Mouse (Mus musculus) neural tube, embryonic 13.5 days (tissue): ENCODE data around the gene Ddn. TPM values are rescaled to one million over a fixed set of nuclear protein-coding genes. Genes with fewer than 3 reads are reported as not detected.

Experiments used
- ATAC-seq: fragments of 200-750 bp; cut with Nextera tagmentation; 2 replicates; pipeline ENCODE4 v1.8.0; 2017; ENCODE audit warnings: low read depth, mild to moderate bottlenecking, moderate TSS enrichment, moderate library complexity
- H3K27ac ChIP-seq: fragments of 300-500 bp; sonication (generic); replicated peaks from 2 replicates; pipeline ENCODE4 v1.5.1; 2015; ENCODE audit warnings: moderate library complexity, mild to moderate bottlenecking, inconsistent platforms
- H3K27me3 ChIP-seq: fragments of 300-500 bp; sonication (generic); 2 replicates; pipeline ENCODE4 v1.6.1; 2015; ENCODE audit warnings: mild to moderate bottlenecking, inconsistent platforms
- H3K36me3 ChIP-seq: fragments of 300-500 bp; sonication (generic); 2 replicates; pipeline ENCODE4 v1.6.1; 2015; ENCODE audit warnings: mild to moderate bottlenecking, inconsistent platforms
- H3K4me1 ChIP-seq: fragments of 300-500 bp; sonication (generic); replicated peaks from 2 replicates; pipeline ENCODE4 v1.6.1; 2015; ENCODE audit warnings: inconsistent platforms
- H3K4me2 ChIP-seq: fragments of 300-500 bp; sonication (generic); 2 replicates; pipeline ENCODE4 v1.6.1; 2015; ENCODE audit warnings: inconsistent platforms, mild to moderate bottlenecking, moderate library complexity
- H3K4me3 ChIP-seq: fragments of 300-500 bp; sonication (generic); 2 replicates; pipeline ENCODE4 v1.5.1; 2015; ENCODE audit warnings: mild to moderate bottlenecking, inconsistent platforms
- H3K9ac ChIP-seq: fragments of 300-500 bp; sonication (generic); 2 replicates; pipeline ENCODE4 v1.6.1; 2015; ENCODE audit warnings: moderate library complexity, mild to moderate bottlenecking, inconsistent platforms
- H3K9me3 ChIP-seq: fragments of 300-500 bp; sonication (generic); 2 replicates; pipeline ENCODE4 v1.6.1; 2016; ENCODE audit warnings: inconsistent platforms
- WGBS: fragments of 180-500 bp; shearing (Covaris S2); methylation state at CpG from one replicate; pipeline ENCODE4 v1.1.7; 2015; 5-methylcytosine and 5-hydroxymethylcytosine counted together
- polyA plus RNA-seq: library from polyadenylated mRNA; unstranded; fragments of >200 nt; fragmentation: Nextera tagmentation; extraction: Ambion mirVana; gene quantifications from 2 replicates; pipeline ENCODE4 v1.2.1, GENCODE M21; 2015

Gene Ddn
- polyA plus RNA-seq = 0.50 TPM in 2 replicates

DNA sequence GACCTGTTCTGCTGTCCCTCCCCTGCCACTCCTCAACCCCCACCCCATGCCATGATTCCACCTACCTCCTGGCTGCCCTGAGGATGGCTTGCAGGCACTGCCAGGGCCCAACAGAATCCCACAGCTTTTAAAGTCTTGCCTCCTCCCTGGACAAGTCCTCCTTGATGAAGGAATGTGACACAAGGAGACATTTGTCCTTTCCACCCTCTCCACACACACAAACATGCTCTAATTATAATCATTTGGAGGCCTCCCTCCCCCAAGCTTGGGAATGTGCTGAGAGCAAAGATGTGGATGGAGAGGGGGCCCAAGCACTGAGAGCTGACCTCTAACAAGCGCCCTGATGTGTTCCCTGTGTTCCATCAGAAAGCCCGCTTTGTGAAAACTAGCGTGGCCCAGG, at the start of gene Ddn:
TSS of gene Ddn (minus strand) at position 101 of the 400 bp plus-strand sequence.
- WGBS = 38% methylated on average over 3 of the region's 3 CpGs
- H3K9ac ChIP-seq = 0 out of 2 replicates have a peak within 1 kb of the TSS, but pooled peaks have one; percentile 9

DNA sequence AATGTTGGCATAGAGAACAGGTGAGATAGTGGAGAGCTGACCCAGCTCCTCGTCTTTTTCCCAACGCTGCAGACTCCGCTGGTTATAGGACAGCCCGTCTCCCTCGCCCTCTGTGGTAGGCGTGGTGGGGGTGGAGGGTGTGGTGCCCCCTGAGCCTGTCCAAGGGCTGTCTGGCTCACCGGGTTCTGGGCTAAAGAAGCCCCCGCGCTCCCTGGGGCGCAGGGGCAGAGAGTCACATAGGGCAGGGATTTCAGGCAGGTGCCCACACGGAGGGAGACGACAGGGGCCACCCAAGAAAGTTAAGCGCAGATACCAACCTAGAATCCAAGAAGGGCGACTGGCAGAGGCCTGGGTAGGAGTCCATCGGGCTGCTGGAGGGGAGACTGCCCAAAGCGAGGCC, 44.9 kb upstream of the Ddn start:
- no peak overlapping the region for H3K9ac ChIP-seq
- no peak for ATAC-seq
- H3K36me3 ChIP-seq = peaks cover 100% of the 10 kb centered on the region
- H3K9me3 ChIP-seq = no peaks in the 10 kb centered on the region
- no peaks in the 10 kb centered on the region for H3K4me1 ChIP-seq
- WGBS = 93% methylated on average over 16 of the region's 16 CpGs
- H3K4me3 ChIP-seq = no peak overlapping the region
- no peak overlapping the region for H3K4me2 ChIP-seq
- H3K27me3 ChIP-seq = no peaks in the 10 kb centered on the region
- H3K27ac ChIP-seq = no peak overlapping the region

More for the DNA sequence above, at the start of gene Ddn:
- H3K4me1 ChIP-seq = peaks cover 42% of the 10 kb centered on the region
- no peaks in the 10 kb centered on the region for H3K9me3 ChIP-seq
- peaks cover 68% of the 10 kb centered on the region for H3K27me3 ChIP-seq
- H3K27ac ChIP-seq = no peak within 1 kb of the TSS
- ATAC-seq = no peak
- peaks cover 31% of the 10 kb centered on the region for H3K36me3 ChIP-seq
- H3K4me2 ChIP-seq = peak within 1 kb of the TSS; percentile 71
- peak within 1 kb of the TSS; percentile 44 for H3K4me3 ChIP-seq

DNA sequence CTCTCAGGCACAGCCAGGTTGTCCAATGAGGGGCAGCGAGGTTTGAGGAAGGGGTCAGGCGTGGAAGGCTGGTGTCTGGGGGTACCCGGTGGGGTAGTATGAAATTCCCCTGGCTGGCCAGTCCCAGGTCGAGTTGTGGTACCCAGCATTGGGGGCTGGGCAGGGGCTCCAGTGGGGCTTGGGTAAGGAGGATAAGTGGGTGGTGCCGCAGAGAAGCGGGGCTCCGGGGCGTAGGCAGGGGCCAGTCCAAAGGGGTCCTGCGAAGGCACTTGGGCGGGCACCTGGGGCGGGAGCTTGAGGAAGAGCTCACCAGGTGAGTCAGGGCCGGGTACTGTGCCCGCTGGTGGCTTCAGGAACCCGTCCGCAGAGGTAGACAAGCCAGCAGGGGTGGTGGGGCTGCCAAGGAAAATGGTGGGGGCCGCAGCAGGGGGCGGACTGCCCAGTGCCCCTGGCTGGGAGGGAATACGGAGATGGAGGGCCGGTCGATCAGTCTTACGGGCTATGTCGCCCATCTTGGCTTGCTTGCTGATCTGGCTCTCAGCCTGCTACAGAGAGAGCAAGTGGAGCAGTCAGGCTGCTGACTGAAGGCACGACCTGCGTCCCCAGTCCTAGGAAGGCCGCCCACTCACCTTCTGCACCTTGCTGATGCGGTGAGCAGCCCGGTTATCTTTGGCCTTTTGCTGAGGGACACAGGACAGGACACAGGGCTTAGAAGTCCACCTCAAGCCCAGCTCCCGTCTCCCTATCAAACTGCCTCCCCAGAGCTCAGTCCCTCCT, 44.1 kb upstream of the Ddn start:
- no peaks in the 10 kb centered on the region for H3K27me3 ChIP-seq
- H3K9me3 ChIP-seq = no peaks in the 10 kb centered on the region
- 94% methylated on average over 28 of the region's 28 CpGs for WGBS
- no peak overlapping the region for H3K4me3 ChIP-seq
- no peaks in the 10 kb centered on the region for H3K4me1 ChIP-seq
- H3K36me3 ChIP-seq = peaks cover 100% of the 10 kb centered on the region
- no peak overlapping the region for H3K9ac ChIP-seq
- H3K4me2 ChIP-seq = no peak overlapping the region
- H3K27ac ChIP-seq = no peak overlapping the region
- ATAC-seq = no peak

DNA sequence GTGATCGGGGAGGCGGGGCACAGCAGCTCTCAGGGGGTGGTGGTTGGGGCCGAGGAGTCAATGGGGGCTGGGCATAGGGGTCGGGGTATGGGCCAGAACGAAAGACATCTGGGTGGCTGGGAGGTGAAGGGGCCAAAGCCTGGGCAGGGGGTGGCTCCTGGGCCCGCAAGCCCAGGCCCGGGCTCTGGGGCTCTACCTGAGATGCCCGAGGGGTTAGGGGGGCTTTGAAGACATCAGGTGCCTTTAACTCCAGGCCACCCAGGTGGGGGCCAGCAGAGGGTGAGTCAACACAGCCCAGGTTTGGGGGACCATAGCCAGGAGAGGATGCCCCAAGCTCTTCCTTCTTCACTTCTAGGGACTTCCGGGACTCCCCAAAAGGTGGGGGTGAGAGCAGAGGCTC, 43.4 kb upstream of the Ddn start:
- WGBS = 94% methylated on average over 9 of the region's 9 CpGs
- no peak overlapping the region for H3K27ac ChIP-seq
- H3K9me3 ChIP-seq = no peaks in the 10 kb centered on the region
- H3K4me3 ChIP-seq = no peak overlapping the region
- no peak overlapping the region for H3K9ac ChIP-seq
- no peaks in the 10 kb centered on the region for H3K27me3 ChIP-seq
- H3K4me1 ChIP-seq = no peaks in the 10 kb centered on the region
- no peak for ATAC-seq
- peaks cover 100% of the 10 kb centered on the region for H3K36me3 ChIP-seq
- no peak overlapping the region for H3K4me2 ChIP-seq

DNA sequence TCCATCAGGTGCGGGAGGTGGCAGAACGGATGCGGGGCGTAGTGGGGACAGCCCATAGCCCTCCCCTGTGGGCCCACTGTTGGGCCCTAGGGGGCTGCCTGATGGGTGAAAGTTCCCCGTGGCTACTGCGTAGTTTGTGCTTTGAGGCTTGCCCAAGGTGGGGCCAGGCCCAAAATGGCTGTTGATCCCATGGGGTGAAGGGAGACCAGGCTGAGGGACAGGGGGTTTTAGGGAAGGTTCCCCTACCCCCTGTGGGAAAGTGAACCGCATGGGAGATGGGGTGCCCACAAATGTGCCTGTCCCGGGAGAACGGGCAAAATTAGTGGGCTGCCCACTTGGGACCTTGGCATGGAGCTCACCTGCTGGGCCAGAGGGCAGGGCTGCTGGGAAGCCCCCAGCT, 42.8 kb upstream of the Ddn start:
- Histone ChIP-seq H3K27ac (no peak overlapping the region), H3K9ac (no peak overlapping the region), H3K9me3 (no peaks in the 10 kb centered on the region), H3K27me3 (no peaks in the 10 kb centered on the region), H3K4me2 (no peak overlapping the region), H3K36me3 (peaks cover 100% of the 10 kb centered on the region), H3K4me1 (no peaks in the 10 kb centered on the region), H3K4me3 (no peak overlapping the region)
- ATAC-seq = no peak
- WGBS = 96% methylated on average over 9 of the region's 9 CpGs

DNA sequence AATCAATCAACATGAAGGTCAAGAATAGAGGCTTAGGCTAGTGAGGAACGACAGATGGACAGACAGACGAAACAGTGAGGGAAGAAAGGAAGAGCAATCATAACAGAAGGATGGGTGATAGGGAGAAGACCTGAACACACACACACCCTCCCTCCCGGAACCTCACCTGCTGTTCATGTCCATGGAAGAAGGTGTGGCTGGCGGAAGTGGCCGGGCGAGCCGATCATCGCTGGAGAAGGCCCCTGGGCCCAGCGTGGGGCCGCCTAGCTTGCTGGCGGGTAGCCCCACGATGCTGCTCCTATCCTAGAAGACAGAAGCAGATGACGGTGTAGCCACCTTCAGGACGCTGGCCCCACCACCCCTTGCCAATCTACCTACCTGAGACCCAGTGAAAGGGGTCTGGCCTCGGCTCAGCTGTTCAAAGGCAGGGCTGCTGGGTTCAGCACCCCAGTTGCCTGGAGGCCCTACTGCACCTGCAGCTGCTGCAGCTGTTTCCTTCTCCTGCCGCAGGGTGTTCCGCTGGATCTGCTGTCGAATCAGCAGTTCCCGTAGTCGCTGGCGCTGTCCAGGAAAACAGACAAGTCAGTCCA, 42.0 kb upstream of the Ddn start:
- H3K9ac ChIP-seq = no peak overlapping the region
- no peaks in the 10 kb centered on the region for H3K27me3 ChIP-seq
- no peak for ATAC-seq
- no peak overlapping the region for H3K27ac ChIP-seq
- no peak overlapping the region for H3K4me2 ChIP-seq
- no peak overlapping the region for H3K4me3 ChIP-seq
- WGBS = 88% methylated on average over 21 of the region's 21 CpGs
- H3K4me1 ChIP-seq = no peaks in the 10 kb centered on the region
- H3K9me3 ChIP-seq = no peaks in the 10 kb centered on the region
- peaks cover 100% of the 10 kb centered on the region for H3K36me3 ChIP-seq

DNA sequence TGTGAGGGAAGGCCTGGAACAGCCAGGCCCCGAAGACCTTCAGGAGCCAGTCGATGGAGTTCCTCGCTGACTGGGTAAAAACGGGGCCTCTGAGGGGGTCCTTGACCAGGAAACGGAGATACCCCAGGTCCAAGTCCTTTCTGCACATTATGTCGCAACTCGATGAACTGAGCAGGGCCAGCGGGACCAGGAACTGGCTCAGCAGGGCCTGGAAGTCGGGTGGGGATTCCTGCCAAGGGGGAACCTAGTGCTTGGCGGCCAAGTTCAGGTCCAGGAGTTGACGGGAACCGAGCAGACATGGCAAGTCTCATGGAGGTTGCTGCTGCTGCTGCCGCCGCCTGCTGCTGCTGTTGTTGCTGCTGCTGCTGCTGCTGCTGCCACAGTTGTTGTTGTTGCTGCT, 41.4 kb upstream of the Ddn start:
- no peak overlapping the region for H3K4me2 ChIP-seq
- H3K27ac ChIP-seq = no peak overlapping the region
- no peaks in the 10 kb centered on the region for H3K9me3 ChIP-seq
- H3K9ac ChIP-seq = no peak overlapping the region
- WGBS = 89% methylated on average over 14 of the region's 14 CpGs
- ATAC-seq = no peak
- H3K4me1 ChIP-seq = no peaks in the 10 kb centered on the region
- peaks cover 100% of the 10 kb centered on the region for H3K36me3 ChIP-seq
- no peak overlapping the region for H3K4me3 ChIP-seq
- no peaks in the 10 kb centered on the region for H3K27me3 ChIP-seq

DNA sequence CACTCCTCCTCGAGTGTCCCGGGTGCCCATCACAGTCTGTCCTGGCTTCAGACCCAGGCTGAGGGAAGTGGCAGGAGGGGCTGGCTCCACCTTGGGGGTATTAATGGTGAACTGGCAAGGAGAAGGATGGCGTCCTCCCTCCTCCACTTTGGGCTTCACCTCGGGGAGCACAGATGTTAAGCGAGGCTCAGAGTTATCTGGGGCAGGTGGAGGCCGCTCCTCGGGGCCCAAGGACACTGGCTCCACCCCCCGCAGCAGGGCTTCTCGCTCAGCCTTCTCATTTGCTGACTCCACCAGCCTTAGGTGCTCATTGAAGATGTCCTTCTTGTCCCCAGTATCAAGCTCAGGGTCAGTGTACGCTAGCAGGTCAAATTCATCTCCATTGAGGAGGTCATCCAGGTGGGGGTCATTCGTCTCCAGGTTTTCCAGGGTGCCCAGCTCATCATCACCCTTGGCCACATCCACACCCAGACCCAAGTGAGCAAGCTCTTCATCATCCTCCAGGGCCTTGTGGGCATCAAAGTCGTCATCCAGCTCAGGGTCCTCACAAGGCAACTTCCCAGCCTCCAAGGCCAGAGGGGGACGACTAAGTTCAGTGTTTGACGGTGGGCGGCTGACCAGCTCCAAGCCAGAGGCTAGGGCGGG, 40.8 kb upstream of the Ddn start:
- Histone ChIP-seq H3K9me3 (no peaks in the 10 kb centered on the region), H3K4me2 (no peak overlapping the region), H3K27ac (no peak overlapping the region), H3K9ac (no peak overlapping the region), H3K4me3 (no peak overlapping the region), H3K36me3 (peaks cover 100% of the 10 kb centered on the region), H3K27me3 (no peaks in the 10 kb centered on the region), H3K4me1 (no peaks in the 10 kb centered on the region)
- ATAC-seq = no peak
- WGBS = 92% methylated on average over 16 of the region's 16 CpGs

DNA sequence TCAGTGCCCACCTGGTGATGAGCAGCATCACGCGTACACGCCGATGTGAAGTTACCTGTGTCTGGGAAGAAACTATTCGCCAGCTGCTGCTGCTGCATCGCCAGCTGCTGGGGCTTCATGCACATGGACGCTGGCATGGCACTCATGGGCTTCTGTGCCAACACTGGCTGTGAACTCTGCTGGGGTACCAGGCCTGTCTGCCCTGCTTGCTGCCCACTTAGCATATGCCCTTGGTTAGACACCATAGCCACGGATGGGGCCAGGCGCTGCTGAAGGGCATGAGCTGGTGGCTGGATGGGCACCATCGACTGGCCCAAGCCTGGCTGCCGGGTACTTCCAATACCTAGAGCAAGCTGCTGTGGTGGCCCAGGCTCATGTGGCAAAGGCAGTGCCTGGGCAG, 39.9 kb upstream of the Ddn start:
- no peaks in the 10 kb centered on the region for H3K4me1 ChIP-seq

DNA sequence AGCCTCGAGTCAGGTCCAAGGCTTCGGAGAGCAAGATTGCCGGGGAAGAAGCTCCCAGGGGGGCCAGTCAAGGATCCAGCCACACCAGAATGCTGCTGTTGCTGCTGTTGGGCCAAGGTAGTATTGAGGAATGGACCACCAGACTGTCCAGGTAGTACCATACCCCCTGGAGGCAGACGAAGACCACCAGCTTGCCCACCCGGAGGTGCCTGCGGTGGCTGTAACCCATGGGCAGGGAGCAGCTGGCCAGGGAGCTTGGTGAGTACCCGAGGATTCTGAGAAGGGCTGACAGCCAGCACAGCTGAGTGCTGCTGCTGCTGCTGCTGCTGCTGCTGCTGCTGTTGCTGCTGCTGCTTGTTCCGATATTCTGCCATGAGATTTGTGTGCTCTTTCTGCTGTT, 36.9 kb upstream of the Ddn start:
- peaks cover 100% of the 10 kb centered on the region for H3K36me3 ChIP-seq
- no peaks in the 10 kb centered on the region for H3K27me3 ChIP-seq
- 86% methylated on average over 8 of the region's 8 CpGs for WGBS
- H3K4me2 ChIP-seq = no peak overlapping the region
- no peak overlapping the region for H3K4me3 ChIP-seq
- H3K4me1 ChIP-seq = no peaks in the 10 kb centered on the region
- ATAC-seq = no peak
- H3K9ac ChIP-seq = no peak overlapping the region
- H3K9me3 ChIP-seq = no peaks in the 10 kb centered on the region
- H3K27ac ChIP-seq = no peak overlapping the region

More for the DNA sequence above, 39.9 kb upstream of the Ddn start:
- ATAC-seq = no peak
- Histone ChIP-seq H3K27me3 (no peaks in the 10 kb centered on the region), H3K27ac (no peak overlapping the region), H3K4me3 (no peak overlapping the region), H3K9ac (no peak overlapping the region), H3K4me2 (no peak overlapping the region), H3K36me3 (peaks cover 100% of the 10 kb centered on the region), H3K9me3 (no peaks in the 10 kb centered on the region)
- WGBS = 96% methylated on average over 11 of the region's 11 CpGs

DNA sequence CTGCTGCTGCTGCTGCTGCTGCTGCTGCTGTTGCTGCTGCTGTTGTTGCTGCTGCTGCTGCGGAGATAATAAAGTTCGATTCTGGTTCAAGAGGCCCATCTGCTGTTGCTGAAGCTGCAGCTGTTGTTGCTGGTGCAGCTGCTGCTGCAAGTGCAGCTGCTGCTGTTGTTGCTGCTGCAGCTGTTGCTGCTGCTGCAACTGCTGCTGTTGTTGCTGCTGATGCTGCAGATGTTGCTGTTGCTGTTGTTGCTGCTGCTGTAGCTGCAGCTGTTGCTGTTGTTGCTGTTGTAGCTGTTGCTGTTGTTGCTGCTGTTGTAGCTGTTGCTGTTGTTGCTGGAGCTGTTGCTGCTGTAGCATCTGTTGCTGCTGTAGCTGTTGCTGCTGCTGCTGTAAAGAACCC, 35.9 kb upstream of the Ddn start:
- Histone ChIP-seq H3K9ac (no peak overlapping the region), H3K27ac (no peak overlapping the region), H3K4me1 (no peaks in the 10 kb centered on the region), H3K36me3 (peaks cover 100% of the 10 kb centered on the region), H3K4me3 (no peak overlapping the region), H3K27me3 (no peaks in the 10 kb centered on the region), H3K9me3 (no peaks in the 10 kb centered on the region), H3K4me2 (no peak overlapping the region)
- no peak for ATAC-seq
- 98% methylated on average over 2 of the region's 2 CpGs for WGBS

DNA sequence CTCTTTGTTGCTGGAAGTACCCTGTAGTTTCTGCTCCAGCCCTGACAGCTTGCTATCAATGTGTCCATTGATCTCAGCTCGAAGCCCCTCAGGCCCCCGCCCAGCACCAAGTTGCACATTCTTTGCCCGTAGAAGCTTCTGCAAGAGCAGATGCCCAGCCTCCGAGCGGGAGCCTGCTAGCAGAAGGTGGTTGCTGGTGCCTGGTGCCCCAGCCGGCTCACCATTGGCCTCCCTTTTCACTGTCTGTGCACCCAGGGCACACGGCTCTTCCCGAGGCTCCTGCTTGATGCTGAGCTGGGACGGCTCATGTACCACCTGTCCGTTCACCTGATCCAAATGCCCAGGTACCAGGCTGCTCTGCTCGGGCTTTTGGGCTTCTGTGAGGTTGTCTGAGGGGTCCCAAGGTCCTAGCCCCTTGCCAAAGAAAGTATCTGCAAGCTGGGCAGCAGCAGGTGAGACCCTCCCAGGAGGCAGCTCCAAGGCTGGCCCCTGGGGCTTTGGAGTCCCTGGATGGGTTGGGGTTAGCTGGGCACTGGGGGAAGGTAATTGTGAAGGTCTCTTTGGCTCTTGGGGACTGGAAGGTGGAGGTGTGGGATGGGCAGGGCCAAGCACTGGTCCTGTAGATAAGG, 34.4 kb upstream of the Ddn start:
- H3K4me3 ChIP-seq = no peak overlapping the region
- H3K4me2 ChIP-seq = no peak overlapping the region
- ATAC-seq = no peak
- H3K36me3 ChIP-seq = peaks cover 100% of the 10 kb centered on the region
- no peaks in the 10 kb centered on the region for H3K4me1 ChIP-seq
- no peak overlapping the region for H3K27ac ChIP-seq
- H3K9me3 ChIP-seq = no peaks in the 10 kb centered on the region
- H3K9ac ChIP-seq = no peak overlapping the region
- H3K27me3 ChIP-seq = no peaks in the 10 kb centered on the region
- WGBS = 92% methylated on average over 11 of the region's 11 CpGs
